Mouse (Mus musculus): ENCODE measurements around the gene Fam174a. TPM values are rescaled to one million over a fixed set of nuclear protein-coding genes. Genes with fewer than 3 reads are reported as not detected.
A peak's percentile ranks its signal among the peaks of the same experiment; 100 is the strongest.

Fam174a gene
- polyA plus RNA-seq, 1 experiment from 2014 or later: 29.5 TPM

DNA sequence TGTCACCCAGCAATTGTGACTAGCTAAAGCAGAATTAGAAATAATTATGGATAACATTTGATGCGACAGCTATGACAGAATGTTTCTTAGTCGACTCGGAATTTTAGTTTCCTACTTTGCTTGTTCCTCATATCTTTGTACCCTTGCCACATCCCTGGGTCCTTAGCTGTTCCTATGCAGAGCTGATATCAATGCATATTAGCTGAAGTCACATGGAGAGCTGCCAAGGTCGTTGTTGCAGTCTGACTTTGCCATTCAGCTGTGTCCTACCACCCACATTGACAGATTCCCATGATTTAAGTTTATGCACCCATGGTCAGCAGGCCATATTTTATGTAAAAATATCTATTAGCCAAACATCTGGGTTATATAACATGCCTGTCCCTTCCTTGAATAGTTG lies 43.5 kb downstream of the Fam174a start:
- 32% methylated on average over 4 of the region's 4 CpGs for WGBS

DNA sequence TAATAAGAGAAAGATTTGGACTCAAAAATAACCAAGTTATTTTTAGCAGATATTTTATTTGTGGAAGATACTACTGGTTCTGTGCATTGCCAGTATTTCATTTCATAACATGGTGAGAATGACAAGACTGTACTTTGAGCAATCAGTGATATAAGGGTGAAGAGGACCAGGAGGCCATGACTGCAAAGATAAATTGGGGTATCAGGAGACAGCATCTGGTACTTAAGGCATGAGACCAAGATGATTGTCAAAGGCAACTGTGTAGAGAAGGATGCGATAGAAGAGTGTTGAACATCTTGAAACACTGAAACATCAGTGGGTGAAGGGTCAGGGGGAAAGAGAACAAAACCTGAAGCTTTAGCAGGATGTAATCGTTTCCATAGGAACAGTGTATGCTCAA lies 50.3 kb downstream of the Fam174a start:
- no peak for ATAC-seq (ENCODE audit: insufficient read depth)
- Histone ChIP-seq H3K9ac (no peak overlapping the region), H3K4me3 (ENCODE audit: low read depth, low read length) (no peak overlapping the region), H3K4me1 (ENCODE audit: insufficient read depth) (no peaks in the 10 kb centered on the region), H3K27me3 (ENCODE audit: insufficient read depth, low read length) (no peaks in the 10 kb centered on the region), H3K36me3 (ENCODE audit: insufficient read depth) (no peaks in the 10 kb centered on the region), H3K27ac (ENCODE audit: low read depth) (no peak overlapping the region), H3K4me2 (no peak overlapping the region), H3K9me3 (ENCODE audit: low read depth, low read length) (no peaks in the 10 kb centered on the region)
- no peak for DNase-seq
- TF ChIP-seq CTCF (IDR thresholded peaks at IDR 0.05; ENCODE audit: low read depth): no peak
- WGBS: 74% methylated on average over 2 of the region's 2 CpGs

More for the DNA sequence above, 43.5 kb downstream of the Fam174a start:
- H3K36me3 ChIP-seq (ENCODE audit: insufficient read depth): no peaks in the 10 kb centered on the region
- no peaks in the 10 kb centered on the region for H3K9me3 ChIP-seq (ENCODE audit: low read depth, low read length)
- H3K27ac ChIP-seq (ENCODE audit: low read depth): no peak overlapping the region
- H3K4me3 ChIP-seq (ENCODE audit: low read depth, low read length): no peak overlapping the region
- H3K27me3 ChIP-seq (ENCODE audit: insufficient read depth, low read length): no peaks in the 10 kb centered on the region
- no peak overlapping the region for H3K9ac ChIP-seq
- TF ChIP-seq CTCF (IDR thresholded peaks at IDR 0.05; ENCODE audit: low read depth): no peak
- H3K4me2 ChIP-seq: no peak overlapping the region
- ATAC-seq (ENCODE audit: insufficient read depth): no peak
- H3K4me1 ChIP-seq (ENCODE audit: insufficient read depth): no peaks in the 10 kb centered on the region
- DNase-seq: peak; percentile 70

DNA sequence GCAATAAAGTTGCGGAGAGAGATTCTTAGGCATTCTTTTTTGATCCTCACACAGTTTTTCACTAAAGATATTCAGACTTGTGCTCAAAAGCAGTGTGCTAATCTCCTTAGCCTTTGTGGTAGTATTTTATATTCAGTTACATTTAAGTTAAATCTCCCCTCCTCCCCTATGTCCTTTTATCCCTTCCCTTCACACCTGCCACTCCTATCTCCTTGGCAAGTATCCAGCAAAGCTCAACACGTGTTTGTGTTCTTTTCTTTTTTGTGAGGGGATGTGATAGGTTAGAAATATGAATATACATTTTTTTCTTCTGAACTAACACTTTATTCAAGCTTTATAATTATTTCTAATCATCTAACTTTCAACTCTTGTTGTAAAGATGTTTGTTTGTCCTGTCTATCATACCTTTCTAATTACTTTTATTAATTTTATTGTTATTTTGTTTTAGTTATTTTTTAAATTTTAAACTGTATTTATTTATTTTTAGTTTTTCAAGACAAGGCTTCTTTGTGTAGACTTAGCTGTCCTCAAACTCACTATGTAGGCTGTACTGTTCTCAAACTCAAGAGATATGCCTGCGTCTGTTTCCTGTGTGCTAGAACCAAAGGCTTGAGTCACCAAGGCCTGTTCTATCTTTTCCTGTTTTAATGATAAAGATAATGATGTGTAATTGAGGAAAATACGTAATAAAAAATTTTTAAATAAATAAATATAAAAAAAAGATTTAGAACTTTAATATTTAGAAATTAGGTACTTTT lies 53.4 kb downstream of the Fam174a start:
- H3K9ac ChIP-seq: no peak overlapping the region
- WGBS: 61% methylated on average over 4 of the region's 4 CpGs
- H3K27ac ChIP-seq (ENCODE audit: low read depth): no peak overlapping the region
- no peak overlapping the region for H3K4me2 ChIP-seq
- H3K36me3 ChIP-seq (ENCODE audit: insufficient read depth): no peaks in the 10 kb centered on the region
- TF ChIP-seq CTCF (IDR thresholded peaks at IDR 0.05; ENCODE audit: low read depth): no peak
- no peak overlapping the region for H3K4me3 ChIP-seq (ENCODE audit: low read depth, low read length)
- no peak for ATAC-seq (ENCODE audit: insufficient read depth)
- H3K27me3 ChIP-seq (ENCODE audit: insufficient read depth, low read length): no peaks in the 10 kb centered on the region
- DNase-seq: peak; percentile 12
- no peaks in the 10 kb centered on the region for H3K4me1 ChIP-seq (ENCODE audit: insufficient read depth)
- H3K9me3 ChIP-seq (ENCODE audit: low read depth, low read length): no peaks in the 10 kb centered on the region

DNA sequence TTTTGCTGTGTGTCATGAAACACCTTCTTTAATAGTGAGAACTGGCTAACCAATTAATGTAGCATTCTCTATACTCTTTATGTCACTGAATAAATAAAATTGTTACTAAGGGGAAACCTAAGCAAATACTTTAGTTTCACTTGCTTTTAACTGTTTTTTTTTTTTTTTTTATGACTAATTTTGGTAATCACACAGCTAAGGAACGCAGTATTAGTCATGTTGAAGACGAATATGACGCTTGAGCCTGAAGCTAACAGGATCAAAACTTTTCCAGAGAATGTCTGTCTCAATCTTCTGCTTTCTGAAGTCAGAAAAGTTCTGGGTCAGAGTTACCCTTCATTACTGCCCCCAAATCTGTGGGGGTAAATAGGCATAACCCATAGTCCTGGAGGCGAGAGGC lies 54.3 kb downstream of the Fam174a start:
- ATAC-seq (ENCODE audit: insufficient read depth) (no peak), DNase-seq (no peak)
- H3K9ac ChIP-seq: no peak overlapping the region
- no peak for TF ChIP-seq CTCF (IDR thresholded peaks at IDR 0.05; ENCODE audit: low read depth)
- no peaks in the 10 kb centered on the region for H3K9me3 ChIP-seq (ENCODE audit: low read depth, low read length)
- no peak overlapping the region for H3K27ac ChIP-seq (ENCODE audit: low read depth)
- H3K4me3 ChIP-seq (ENCODE audit: low read depth, low read length): no peak overlapping the region
- WGBS: 88% methylated on average over 4 of the region's 4 CpGs
- H3K4me2 ChIP-seq: no peak overlapping the region
- no peaks in the 10 kb centered on the region for H3K27me3 ChIP-seq (ENCODE audit: insufficient read depth, low read length)
- H3K4me1 ChIP-seq (ENCODE audit: insufficient read depth): no peaks in the 10 kb centered on the region
- no peaks in the 10 kb centered on the region for H3K36me3 ChIP-seq (ENCODE audit: insufficient read depth)

DNA sequence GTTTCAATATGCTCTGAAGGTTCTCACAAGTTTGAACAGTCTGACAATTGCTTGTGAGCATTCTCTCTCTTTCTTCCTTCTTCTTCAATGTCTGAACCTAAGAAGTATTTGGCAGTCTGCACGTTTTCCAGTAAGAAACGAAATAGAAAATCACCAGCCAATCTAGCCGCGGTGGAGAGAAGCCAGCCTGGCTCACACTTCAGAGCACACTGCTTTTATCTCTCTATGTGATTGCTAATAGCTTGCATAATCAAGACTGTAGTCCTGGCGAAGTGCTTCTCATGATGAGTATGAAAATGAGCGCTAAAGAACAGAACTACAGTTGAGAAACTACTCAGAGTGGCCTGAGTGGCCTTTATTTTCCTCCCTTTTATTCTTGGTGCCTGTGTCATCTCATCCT lies 62.0 kb downstream of the Fam174a start:
- no peak overlapping the region for H3K9ac ChIP-seq
- no peaks in the 10 kb centered on the region for H3K4me1 ChIP-seq (ENCODE audit: insufficient read depth)
- no peak for TF ChIP-seq CTCF (IDR thresholded peaks at IDR 0.05; ENCODE audit: low read depth)
- WGBS: 44% methylated on average over 6 of the region's 6 CpGs
- DNase-seq (peak; percentile 54), ATAC-seq (ENCODE audit: insufficient read depth) (peak; percentile 17; the same call in 1 of the 2 replicates)
- no peaks in the 10 kb centered on the region for H3K9me3 ChIP-seq (ENCODE audit: low read depth, low read length)
- no peak overlapping the region for H3K4me3 ChIP-seq (ENCODE audit: low read depth, low read length)
- H3K4me2 ChIP-seq: no peak overlapping the region
- no peaks in the 10 kb centered on the region for H3K27me3 ChIP-seq (ENCODE audit: insufficient read depth, low read length)
- no peaks in the 10 kb centered on the region for H3K36me3 ChIP-seq (ENCODE audit: insufficient read depth)
- H3K27ac ChIP-seq (ENCODE audit: low read depth): no peak overlapping the region

DNA sequence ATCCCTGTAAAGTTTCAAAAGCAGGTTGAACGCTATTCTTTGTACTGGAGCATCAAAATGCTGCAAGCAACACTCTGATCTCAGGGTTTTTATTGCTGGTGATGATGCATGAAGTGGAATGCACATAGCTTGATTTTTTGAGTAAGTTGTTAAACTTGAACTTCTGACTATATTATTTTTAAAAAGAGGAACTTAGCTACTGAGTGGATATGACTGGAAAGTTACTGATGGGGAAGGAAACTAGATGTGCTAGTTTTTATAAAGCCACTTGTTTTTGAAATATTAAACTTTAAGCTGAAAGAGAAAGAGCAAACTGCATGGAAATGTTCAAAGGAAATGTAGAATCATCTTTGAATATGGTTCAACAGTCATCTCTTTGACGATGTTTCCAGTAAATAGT lies 67.6 kb downstream of the Fam174a start:
- H3K36me3 ChIP-seq (ENCODE audit: insufficient read depth): no peaks in the 10 kb centered on the region
- WGBS: 77% methylated on average over 2 of the region's 2 CpGs
- DNase-seq: no peak

More for the DNA sequence above, 67.6 kb downstream of the Fam174a start:
- no peak for TF ChIP-seq CTCF (IDR thresholded peaks at IDR 0.05; ENCODE audit: low read depth)
- no peak overlapping the region for H3K4me2 ChIP-seq
- no peaks in the 10 kb centered on the region for H3K27me3 ChIP-seq (ENCODE audit: insufficient read depth, low read length)
- no peak overlapping the region for H3K4me3 ChIP-seq (ENCODE audit: low read depth, low read length)
- no peaks in the 10 kb centered on the region for H3K4me1 ChIP-seq (ENCODE audit: insufficient read depth)
- no peaks in the 10 kb centered on the region for H3K9me3 ChIP-seq (ENCODE audit: low read depth, low read length)
- H3K27ac ChIP-seq (ENCODE audit: low read depth): no peak overlapping the region
- no peak for ATAC-seq (ENCODE audit: insufficient read depth)
- no peak overlapping the region for H3K9ac ChIP-seq

Measured in lung, embryonic 14.5 days (tissue).